Mouse (Mus musculus): Measurements from ENCODE around the gene Tmem222. TPM values are rescaled to one million over a fixed set of nuclear protein-coding genes. Genes with fewer than 3 reads are reported as not detected.

Tmem222 gene
- polyA plus RNA-seq, 2 experiments, result 84.1 to 101 TPM

- ATAC-seq (ENCODE audit: low FRiP score, low read depth), result no peak
- Histone ChIP-seq H3K27me3 (ENCODE audit: control insufficient read depth, insufficient read depth, low read length) (no peaks in the 10 kb centered on the region), H3K9ac (ENCODE audit: low read depth, low read length, severe bottlenecking) (no peak overlapping the region), H3K4me2 (replicated peaks; ENCODE audit: low read depth, low read length, severe bottlenecking) (no peak overlapping the region), H3K36me3 (ENCODE audit: control insufficient read depth, insufficient read depth, low read length) (peaks cover 39% of the 10 kb centered on the region), H3K4me1 (ENCODE audit: control insufficient read depth, insufficient read depth, low read length) (no peaks in the 10 kb centered on the region), H3K9me3 (ENCODE audit: control insufficient read depth, low read length) (no peaks in the 10 kb centered on the region), H3K27ac (replicated peaks; ENCODE audit: low read depth, low read length) (no peak overlapping the region), H3K4me3 (replicated peaks; ENCODE audit: low read length) (no peak overlapping the region)
- peak; percentile 17 for DNase-seq (ENCODE audit: low spot score)
- 39% methylated on average over 3 of the region's 3 CpGs for WGBS
- no peak for TF ChIP-seq POLR2A (IDR thresholded peaks at IDR 0.05; ENCODE audit: borderline replicate concordance, extremely low read depth, insufficient read depth, insufficient read length)
These were observed 29.7 kb upstream of the Tmem222 start for GRCm38 (mm10) chr4:133307331-133307730.

DNA sequence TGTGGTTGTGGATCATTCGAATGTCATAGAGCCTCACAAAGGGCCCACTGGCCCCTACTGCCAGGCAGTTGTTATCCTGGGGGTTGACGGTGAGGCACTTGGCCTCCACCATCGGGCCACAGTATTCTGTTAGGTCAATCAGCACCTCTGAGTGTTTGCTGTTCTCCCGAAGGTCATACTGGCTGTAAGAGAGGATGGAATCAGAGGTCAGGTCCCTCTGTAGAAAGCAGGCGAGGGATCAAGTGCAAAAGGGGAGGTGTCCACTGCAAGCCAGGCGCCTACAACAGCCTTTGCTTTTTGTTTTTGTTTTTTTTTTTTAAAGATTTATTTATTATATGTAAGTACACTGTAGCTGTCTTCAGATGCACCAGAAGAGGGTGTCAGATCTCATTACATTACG, 28.2 kb upstream of the Tmem222 start:
- no peak for TF ChIP-seq POLR2A (IDR thresholded peaks at IDR 0.05; ENCODE audit: borderline replicate concordance, extremely low read depth, insufficient read depth, insufficient read length)
- DNase-seq (ENCODE audit: low spot score), result no peak
- Histone ChIP-seq H3K36me3 (ENCODE audit: control insufficient read depth, insufficient read depth, low read length) (peaks cover 46% of the 10 kb centered on the region), H3K9me3 (ENCODE audit: control insufficient read depth, low read length) (no peaks in the 10 kb centered on the region), H3K9ac (ENCODE audit: low read depth, low read length, severe bottlenecking) (no peak overlapping the region), H3K4me2 (replicated peaks; ENCODE audit: low read depth, low read length, severe bottlenecking) (no peak overlapping the region), H3K4me1 (ENCODE audit: control insufficient read depth, insufficient read depth, low read length) (no peaks in the 10 kb centered on the region), H3K27me3 (ENCODE audit: control insufficient read depth, insufficient read depth, low read length) (no peaks in the 10 kb centered on the region), H3K4me3 (replicated peaks; ENCODE audit: low read length) (no peak overlapping the region), H3K27ac (replicated peaks; ENCODE audit: low read depth, low read length) (no peak overlapping the region)
- no peak for ATAC-seq (ENCODE audit: low FRiP score, low read depth)
- 87% methylated on average over 7 of the region's 7 CpGs for WGBS

GRCm38 (mm10) chr4:133304770-133305169, 27.2 kb upstream of the Tmem222 start:
- 88% methylated on average over 7 of the region's 7 CpGs for WGBS
- no peak for TF ChIP-seq POLR2A (IDR thresholded peaks at IDR 0.05; ENCODE audit: borderline replicate concordance, extremely low read depth, insufficient read depth, insufficient read length)
- no peak for ATAC-seq (ENCODE audit: low FRiP score, low read depth)

DNA sequence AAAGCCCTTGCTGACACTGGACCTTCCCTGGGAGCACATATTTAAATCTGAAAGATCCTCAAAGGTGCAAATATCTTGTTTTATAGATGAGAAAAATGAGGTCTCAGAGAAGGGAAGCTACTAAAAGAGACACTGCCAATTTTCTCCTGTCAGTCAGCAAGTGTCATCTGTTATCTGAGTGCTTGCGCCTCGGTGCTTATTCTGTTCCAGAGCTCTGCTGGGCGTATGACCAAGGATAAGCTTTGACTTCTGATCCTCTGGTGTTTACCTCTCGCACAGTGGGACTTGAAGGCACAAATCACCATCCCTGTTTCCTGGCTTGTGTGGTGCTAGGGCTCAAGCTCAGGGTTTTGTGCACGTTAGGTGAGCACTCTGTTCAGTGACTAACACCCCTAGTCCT, 25.1 kb upstream of the Tmem222 start:
- no peak for TF ChIP-seq POLR2A (IDR thresholded peaks at IDR 0.05; ENCODE audit: borderline replicate concordance, extremely low read depth, insufficient read depth, insufficient read length)
- peaks cover 4% of the 10 kb centered on the region; the same call in 1 of the 2 replicates for H3K4me1 ChIP-seq (ENCODE audit: control insufficient read depth, insufficient read depth, low read length)
- H3K4me3 ChIP-seq (replicated peaks; ENCODE audit: low read length), result no peak overlapping the region
- WGBS, result 92% methylated on average over 5 of the region's 5 CpGs
- H3K4me2 ChIP-seq (replicated peaks; ENCODE audit: low read depth, low read length, severe bottlenecking), result no peak overlapping the region
- no peak overlapping the region for H3K27ac ChIP-seq (replicated peaks; ENCODE audit: low read depth, low read length)
- ATAC-seq (ENCODE audit: low FRiP score, low read depth) (no peak), DNase-seq (ENCODE audit: low spot score) (no peak)
- no peaks in the 10 kb centered on the region for H3K9me3 ChIP-seq (ENCODE audit: control insufficient read depth, low read length)
- H3K27me3 ChIP-seq (ENCODE audit: control insufficient read depth, insufficient read depth, low read length), result no peaks in the 10 kb centered on the region
- H3K9ac ChIP-seq (ENCODE audit: low read depth, low read length, severe bottlenecking), result no peak overlapping the region
- H3K36me3 ChIP-seq (ENCODE audit: control insufficient read depth, insufficient read depth, low read length), result peaks cover 54% of the 10 kb centered on the region

More at GRCm38 (mm10) chr4:133304770-133305169, 27.2 kb upstream of the Tmem222 start:
- peaks cover 57% of the 10 kb centered on the region for H3K36me3 ChIP-seq (ENCODE audit: control insufficient read depth, insufficient read depth, low read length)
- no peaks in the 10 kb centered on the region for H3K9me3 ChIP-seq (ENCODE audit: control insufficient read depth, low read length)
- no peak for DNase-seq (ENCODE audit: low spot score)
- H3K4me1 ChIP-seq (ENCODE audit: control insufficient read depth, insufficient read depth, low read length), result no peaks in the 10 kb centered on the region
- H3K9ac ChIP-seq (ENCODE audit: low read depth, low read length, severe bottlenecking), result no peak overlapping the region
- no peak overlapping the region for H3K4me2 ChIP-seq (replicated peaks; ENCODE audit: low read depth, low read length, severe bottlenecking)
- no peak overlapping the region for H3K27ac ChIP-seq (replicated peaks; ENCODE audit: low read depth, low read length)
- H3K27me3 ChIP-seq (ENCODE audit: control insufficient read depth, insufficient read depth, low read length), result no peaks in the 10 kb centered on the region
- H3K4me3 ChIP-seq (replicated peaks; ENCODE audit: low read length), result no peak overlapping the region

DNA sequence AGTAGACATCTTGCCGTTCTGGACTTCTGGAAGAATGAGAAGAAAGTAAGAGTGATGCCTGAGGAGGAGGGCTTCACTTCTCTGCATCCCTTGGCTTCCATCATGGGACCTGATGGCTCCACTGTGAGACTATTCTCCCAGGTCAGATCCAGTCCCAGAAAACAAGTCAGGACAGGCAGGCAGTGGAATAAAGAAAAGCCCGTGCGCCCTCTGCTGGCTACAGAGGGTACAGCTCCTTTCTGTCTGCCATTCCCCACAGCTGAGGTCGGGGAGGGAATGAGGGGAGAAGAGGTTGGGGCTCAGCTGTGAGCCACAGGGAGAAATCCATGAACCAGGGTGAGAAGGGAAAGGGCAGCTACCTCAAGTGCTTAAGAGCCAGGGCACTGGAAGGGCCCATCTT, 24.2 kb upstream of the Tmem222 start:
- no peak overlapping the region for H3K27ac ChIP-seq (replicated peaks; ENCODE audit: low read depth, low read length)
- H3K4me3 ChIP-seq (replicated peaks; ENCODE audit: low read length), result no peak overlapping the region
- H3K9ac ChIP-seq (ENCODE audit: low read depth, low read length, severe bottlenecking), result no peak overlapping the region
- ATAC-seq (ENCODE audit: low FRiP score, low read depth) (no peak), DNase-seq (ENCODE audit: low spot score) (peak; percentile 80)
- peaks cover 60% of the 10 kb centered on the region for H3K36me3 ChIP-seq (ENCODE audit: control insufficient read depth, insufficient read depth, low read length)
- H3K4me2 ChIP-seq (replicated peaks; ENCODE audit: low read depth, low read length, severe bottlenecking), result no peak overlapping the region
- no peaks in the 10 kb centered on the region for H3K9me3 ChIP-seq (ENCODE audit: control insufficient read depth, low read length)
- peaks cover 7% of the 10 kb centered on the region; the same call in 1 of the 2 replicates for H3K4me1 ChIP-seq (ENCODE audit: control insufficient read depth, insufficient read depth, low read length)
- TF ChIP-seq POLR2A (IDR thresholded peaks at IDR 0.05; ENCODE audit: borderline replicate concordance, extremely low read depth, insufficient read depth, insufficient read length), result no peak
- no peaks in the 10 kb centered on the region for H3K27me3 ChIP-seq (ENCODE audit: control insufficient read depth, insufficient read depth, low read length)
- 23% methylated on average over 4 of the region's 4 CpGs for WGBS

DNA sequence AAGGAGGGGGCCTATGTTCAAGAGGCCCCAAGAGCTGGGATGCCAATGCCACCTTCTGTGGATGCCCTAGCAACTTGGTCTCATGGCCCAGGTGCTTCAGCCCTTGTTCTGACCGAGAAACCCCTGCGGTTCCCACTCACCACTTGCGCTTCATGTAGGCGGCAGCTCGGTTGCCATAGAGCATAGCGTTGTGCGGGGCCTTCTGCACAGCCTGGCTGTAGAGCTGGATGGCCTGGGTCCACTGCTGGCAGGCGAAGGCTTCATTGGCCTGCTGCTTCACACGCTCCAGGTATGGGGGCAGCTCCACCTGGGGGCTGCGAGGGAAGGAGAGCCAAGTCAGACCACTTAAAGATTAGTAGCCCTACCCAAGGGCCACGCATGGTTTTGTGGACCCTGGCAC, 22.8 kb upstream of the Tmem222 start:
- H3K4me3 ChIP-seq (replicated peaks; ENCODE audit: low read length), result no peak overlapping the region
- ATAC-seq (ENCODE audit: low FRiP score, low read depth) (no peak), DNase-seq (ENCODE audit: low spot score) (no peak)
- H3K4me1 ChIP-seq (ENCODE audit: control insufficient read depth, insufficient read depth, low read length), result peaks cover 7% of the 10 kb centered on the region; the same call in 1 of the 2 replicates
- H3K4me2 ChIP-seq (replicated peaks; ENCODE audit: low read depth, low read length, severe bottlenecking), result no peak overlapping the region
- H3K27ac ChIP-seq (replicated peaks; ENCODE audit: low read depth, low read length), result no peak overlapping the region
- TF ChIP-seq POLR2A (IDR thresholded peaks at IDR 0.05; ENCODE audit: borderline replicate concordance, extremely low read depth, insufficient read depth, insufficient read length), result no peak
- H3K9ac ChIP-seq (ENCODE audit: low read depth, low read length, severe bottlenecking), result no peak overlapping the region
- peaks cover 70% of the 10 kb centered on the region for H3K36me3 ChIP-seq (ENCODE audit: control insufficient read depth, insufficient read depth, low read length)
- 89% methylated on average over 11 of the region's 11 CpGs for WGBS
- H3K9me3 ChIP-seq (ENCODE audit: control insufficient read depth, low read length), result no peaks in the 10 kb centered on the region
- H3K27me3 ChIP-seq (ENCODE audit: control insufficient read depth, insufficient read depth, low read length), result no peaks in the 10 kb centered on the region
